Mouse (Mus musculus) megakaryocyte-erythroid progenitor cell, adult 5-6 weeks (primary cell): ENCODE measurements at regions not wholly inside any gene's neighbourhood (a gene's known extent, or its start where the extent isn't known, plus 50 kb on each side); places are given as distances from the start of the nearest gene placed in this dataset.

Experiments
- ATAC-seq: replicated peaks from 2 replicates; pipeline ENCODE4 v1.8.0; 2016; ENCODE audit warnings: mild to moderate bottlenecking, inconsistent platforms; ENCODE audit not compliant: severe bottlenecking, poor library complexity, low FRiP score, low TSS enrichment

- no peak for ATAC-seq
Observed at GRCm38 (mm10) chr13:5735027-5735624, 126.2 kb upstream of the Klf6 start.

GRCm38 (mm10) chr13:5736472-5736871 lies 124.8 kb upstream of the Klf6 start:
- no peak for ATAC-seq

DNA sequence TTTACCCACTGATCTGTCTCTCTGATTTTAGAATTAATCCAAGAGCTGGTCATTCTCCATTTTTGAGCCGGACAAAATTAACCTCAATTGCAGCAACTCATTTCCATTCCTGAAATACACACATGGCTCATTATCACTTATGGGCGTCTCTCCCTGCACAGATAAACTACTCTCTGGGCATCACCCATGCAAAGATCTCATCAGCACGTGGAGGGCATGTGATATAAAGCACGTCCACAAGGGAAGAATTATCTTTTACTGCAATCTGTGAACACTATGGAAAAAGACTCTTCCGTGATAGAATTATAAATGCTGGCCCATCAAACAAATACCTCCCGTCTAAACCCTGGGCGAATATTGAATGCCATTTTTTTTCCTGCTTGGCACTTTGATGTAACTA lies 124.1 kb upstream of the Klf6 start:
- no peak for ATAC-seq

- ATAC-seq: no peak
Observed at GRCm38 (mm10) chr13:5740805-5741204, 120.5 kb upstream of the Klf6 start.

DNA sequence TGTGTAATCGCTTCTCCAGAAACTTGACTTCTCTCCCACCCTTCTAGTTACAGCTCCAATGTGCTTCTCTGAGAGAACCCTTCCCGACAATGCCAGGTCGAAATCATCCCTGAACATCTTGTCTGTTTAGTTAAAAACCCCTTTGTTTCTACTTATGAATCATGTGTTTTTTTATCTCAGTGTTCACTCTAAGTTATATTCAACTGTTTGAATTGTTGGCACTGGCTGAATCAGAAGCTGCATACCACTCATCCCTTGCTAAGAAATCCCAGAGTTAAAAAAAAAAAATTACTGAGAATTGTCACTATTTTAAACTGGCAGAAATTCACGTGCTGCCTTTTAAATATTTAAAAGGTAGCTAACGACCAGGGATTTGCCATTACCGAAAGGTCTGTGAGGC lies 116.3 kb upstream of the Klf6 start:
- ATAC-seq: no peak

GRCm38 (mm10) chr13:5757176-5757575 lies 104.1 kb upstream of the Klf6 start:
- no peak for ATAC-seq

- ATAC-seq: no peak
Observed at GRCm38 (mm10) chr13:5757963-5758362, 103.3 kb upstream of the Klf6 start.

- ATAC-seq: no peak
Observed at GRCm38 (mm10) chr13:5760030-5760429, 101.3 kb upstream of the Klf6 start.

DNA sequence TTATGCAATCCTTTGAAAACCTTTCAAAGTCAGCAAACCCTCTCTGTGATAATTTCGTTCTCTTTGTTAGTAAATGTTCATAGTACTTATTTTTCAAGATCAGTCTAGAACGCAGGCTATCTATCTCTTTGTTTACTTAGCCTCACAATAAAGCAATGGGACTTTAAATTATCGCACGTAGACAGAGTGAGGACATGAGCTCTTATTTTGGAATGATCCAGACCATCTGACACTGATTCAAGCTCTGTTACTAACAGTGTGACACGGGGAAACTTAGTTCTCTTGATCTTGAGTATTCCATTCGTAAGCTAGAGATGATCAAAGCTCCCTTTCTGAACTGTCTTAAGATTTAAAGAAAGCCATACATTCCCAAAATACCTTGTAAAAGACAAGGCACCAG lies 94.9 kb upstream of the Klf6 start:
- no peak for ATAC-seq

GRCm38 (mm10) chr13:5767202-5767601 lies 94.1 kb upstream of the Klf6 start:
- ATAC-seq: no peak

- no peak for ATAC-seq
Observed at GRCm38 (mm10) chr13:5768699-5769098, 92.6 kb upstream of the Klf6 start.

- ATAC-seq: no peak
Observed at GRCm38 (mm10) chr13:5769283-5770260, 91.7 kb upstream of the Klf6 start.

- no peak for ATAC-seq
Observed at GRCm38 (mm10) chr13:5773811-5774210, 87.5 kb upstream of the Klf6 start.

- no peak for ATAC-seq
Observed at GRCm38 (mm10) chr13:5778443-5779171, 82.7 kb upstream of the Klf6 start.

- peak; percentile 68 for ATAC-seq
Observed at GRCm38 (mm10) chr13:5779410-5779809, 81.9 kb upstream of the Klf6 start.

DNA sequence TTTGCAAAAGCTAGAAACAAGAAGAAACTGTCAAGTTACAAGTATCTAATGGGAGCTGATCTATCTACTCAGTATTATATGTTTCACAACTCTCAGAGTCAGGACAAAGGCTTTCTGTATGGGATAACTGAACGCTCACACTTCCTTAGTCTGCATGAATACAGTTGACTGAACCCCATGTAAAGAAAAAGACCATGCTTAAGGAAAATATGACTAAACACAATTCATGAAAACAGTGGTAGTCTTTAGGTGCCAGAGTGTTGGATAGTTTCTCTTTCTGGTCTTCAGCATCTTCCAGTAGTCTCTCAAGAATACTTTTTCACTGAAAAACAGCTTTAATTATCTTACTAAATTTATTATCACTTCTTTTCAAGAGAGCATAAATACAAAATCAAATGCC lies 78.7 kb upstream of the Klf6 start:
- ATAC-seq: no peak

GRCm38 (mm10) chr13:5787114-5787513 lies 74.2 kb upstream of the Klf6 start:
- ATAC-seq: no peak

- no peak for ATAC-seq
Observed at GRCm38 (mm10) chr13:5789302-5789701, 72.0 kb upstream of the Klf6 start.

- no peak for ATAC-seq
Observed at GRCm38 (mm10) chr13:5802079-5802478, 59.2 kb upstream of the Klf6 start.

DNA sequence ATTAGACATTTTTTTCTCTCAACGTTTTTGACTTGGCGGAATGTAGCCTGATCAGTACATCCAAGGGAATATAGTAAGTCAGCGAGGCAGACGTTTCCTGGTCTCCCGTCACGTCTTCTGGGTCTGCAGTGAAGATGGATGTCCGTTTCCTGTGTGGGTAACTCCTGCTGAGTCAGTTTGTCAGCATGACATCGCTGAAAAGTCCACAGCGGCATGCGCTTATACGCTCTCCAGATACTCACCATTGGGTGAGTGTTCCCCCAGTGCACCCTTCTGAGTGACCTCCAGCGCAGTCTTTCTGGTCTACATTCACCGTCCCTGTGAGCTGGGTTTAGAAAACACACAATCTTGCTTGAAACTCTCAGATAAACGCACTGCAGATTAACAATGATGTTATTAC lies 58.5 kb upstream of the Klf6 start:
- ATAC-seq: peak; percentile 58
